Mouse (Mus musculus): ENCODE measurements around the gene Kmt2e.

DNA sequence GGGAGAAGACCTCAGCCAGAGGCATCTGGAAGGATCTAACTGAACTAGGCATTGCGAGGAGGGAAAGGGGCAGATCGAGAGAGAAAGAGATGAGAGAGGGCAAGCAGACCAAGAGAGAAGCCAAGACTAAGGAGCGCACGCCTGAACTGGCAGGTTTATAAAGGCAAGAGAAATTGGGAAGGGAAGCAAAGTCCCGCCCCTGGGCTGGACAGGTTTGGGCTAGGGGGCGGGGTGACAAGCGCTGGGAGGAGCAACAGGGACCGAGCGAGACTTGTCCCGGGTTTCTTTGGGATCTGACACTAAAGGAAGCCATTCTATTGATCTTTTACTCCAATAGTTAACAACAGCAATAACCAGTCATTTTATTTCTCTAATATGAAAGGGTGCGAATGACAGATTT lies 31.1 kb upstream of the Kmt2e start:
- TF ChIP-seq CTCF (IDR thresholded peaks at IDR 0.05; ENCODE audit: low read depth) (no peak), EP300 (IDR thresholded peaks at IDR 0.05; ENCODE audit: low read depth) (no peak)
